Mouse (Mus musculus) thymus, adult 2 months (tissue): ENCODE data around the gene Fen1.

ENCODE experiments used
- CTCF ChIP-seq: fragments of 200-500 bp; IDR thresholded peaks from 2 replicates; pipeline ENCODE4 v1.5.1; 2012; ENCODE audit warnings: mild to moderate bottlenecking, control low read depth, low read length, moderate library complexity, borderline replicate concordance; ENCODE audit not compliant: control insufficient read depth, poor library complexity, insufficient read depth; ENCODE audit errors: extremely low read depth
- POLR2A ChIP-seq: fragments of 200-500 bp; IDR thresholded peaks from 2 replicates; pipeline ENCODE4 v1.6.1; 2012; ENCODE audit warnings: mild to moderate bottlenecking, low read length, control low read depth, moderate library complexity; ENCODE audit not compliant: control insufficient read depth, poor library complexity, insufficient read depth; ENCODE audit errors: extremely low read depth

GRCm38 (mm10) chr19:10185876-10186275 is 18.1 kb downstream of the Fen1 start:
- TF ChIP-seq CTCF (no peak), POLR2A (no peak)
